Mouse (Mus musculus) kidney, adult 2 months (tissue): Measurements from ENCODE around the gene Wbp2. TPM values are rescaled to one million over a fixed set of nuclear protein-coding genes. Genes with fewer than 3 reads are reported as not detected.

Experiments used
- DNase-seq: peaks from one replicate; pipeline ENCODE4 v3.0.0; 2021
- H3K27ac ChIP-seq: fragments of 200-500 bp; 2 replicates; pipeline ENCODE4 v1.5.1; 2012; ENCODE audit warnings: low read depth, low read length, control low read depth, inconsistent platforms; ENCODE audit not compliant: insufficient read depth
- H3K27me3 ChIP-seq: fragments of 200-500 bp; replicated peaks from 2 replicates; pipeline ENCODE4 v1.6.1; 2012; ENCODE audit warnings: mild to moderate bottlenecking, moderate library complexity, low read length, inconsistent platforms; ENCODE audit not compliant: control insufficient read depth, insufficient read depth
- H3K36me3 ChIP-seq: fragments of 200-500 bp; 2 replicates; pipeline ENCODE4 v1.6.1; 2012; ENCODE audit warnings: mild to moderate bottlenecking, moderate library complexity, low read length, inconsistent platforms; ENCODE audit not compliant: control insufficient read depth, insufficient read depth
- H3K4me1 ChIP-seq: fragments of 200-500 bp; 2 replicates; pipeline ENCODE4 v1.6.1; 2011; ENCODE audit warnings: low read length; ENCODE audit not compliant: control insufficient read depth, insufficient read depth
- H3K4me3 ChIP-seq: fragments of 200-500 bp; 2 replicates; pipeline ENCODE4 v1.5.1; 2011; ENCODE audit warnings: mild to moderate bottlenecking, low read depth, low read length, control low read depth; ENCODE audit not compliant: insufficient read depth
- CTCF ChIP-seq: fragments of 200-500 bp; conservative IDR thresholded peaks from 2 replicates; pipeline ENCODE4 v1.5.1; 2011; ENCODE audit warnings: low read depth, mild to moderate bottlenecking, control low read depth, low read length, moderate library complexity, mixed read lengths; ENCODE audit not compliant: insufficient read depth, insufficient read length
- POLR2A ChIP-seq: fragments of 200-500 bp; IDR thresholded peaks from one replicate; pipeline ENCODE4 v1.6.1; 2011; ENCODE audit warnings: low read depth, low read length, control low read depth
- WGBS: fragments of 180-500 bp; shearing (Covaris S2); methylation state at CpG from one replicate; pipeline ENCODE4 v1.1.7; 2018; 5-methylcytosine and 5-hydroxymethylcytosine counted together
- polyA plus RNA-seq: library from polyadenylated mRNA; depleted of rRNA; stranded (reverse); fragments of >200 nt; gene quantifications from 2 replicates; pipeline ENCODE4 v1.2.3, GENCODE M21; 2012

Gene Wbp2
- polyA plus RNA-seq, 1 experiment, result 392 TPM

- TF ChIP-seq POLR2A (no peak), CTCF (no peak)
- no peaks in the 10 kb centered on the region for H3K27me3 ChIP-seq
- H3K4me1 ChIP-seq, result peaks cover 14% of the 10 kb centered on the region
- peak overlapping the region; percentile 98 for H3K27ac ChIP-seq
- 42% methylated on average over 11 of the region's 11 CpGs for WGBS
- DNase-seq, result peak; percentile 64
- no peaks in the 10 kb centered on the region for H3K36me3 ChIP-seq
- no peak overlapping the region for H3K4me3 ChIP-seq
Measured at GRCm38 (mm10) chr11:116088741-116089394, 2.1 kb upstream of the Wbp2 start.

- 47% methylated on average over 8 of the region's 8 CpGs for WGBS
- TF ChIP-seq POLR2A (no peak), CTCF (no peak)
- peak; percentile 86 for DNase-seq
- Histone ChIP-seq H3K4me3 (no peak overlapping the region), H3K27me3 (no peaks in the 10 kb centered on the region), H3K27ac (peak overlapping the region; percentile 98), H3K4me1 (peaks cover 11% of the 10 kb centered on the region), H3K36me3 (no peaks in the 10 kb centered on the region; the same call in 1 of the 2 replicates)
Measured at GRCm38 (mm10) chr11:116088188-116088587, 1.4 kb upstream of the Wbp2 start.

GRCm38 (mm10) chr11:116087194-116088130 lies 667 bp upstream of the Wbp2 start:
- TF ChIP-seq CTCF, result peak; percentile 90
- TF ChIP-seq POLR2A, result no peak
- Histone ChIP-seq H3K27ac (peak overlapping the region; percentile 98), H3K27me3 (no peaks in the 10 kb centered on the region), H3K4me3 (peak overlapping the region; percentile 49), H3K36me3 (peaks cover 2% of the 10 kb centered on the region), H3K4me1 (peaks cover 11% of the 10 kb centered on the region)
- 1% methylated on average over 31 of the region's 31 CpGs for WGBS
- peak; percentile 95 for DNase-seq

- peaks cover 11% of the 10 kb centered on the region for H3K4me1 ChIP-seq
- no peak overlapping the region for H3K27ac ChIP-seq
- no peak overlapping the region for H3K4me3 ChIP-seq
- TF ChIP-seq CTCF (no peak), POLR2A (no peak)
- DNase-seq, result no peak
- no peaks in the 10 kb centered on the region for H3K27me3 ChIP-seq
- 87% methylated on average over 6 of the region's 6 CpGs for WGBS
- H3K36me3 ChIP-seq, result peaks cover 7% of the 10 kb centered on the region
Measured at GRCm38 (mm10) chr11:116084166-116084565, 2.6 kb downstream of the Wbp2 start.

GRCm38 (mm10) chr11:116083096-116083672 lies 3.6 kb downstream of the Wbp2 start:
- Histone ChIP-seq H3K27me3 (no peaks in the 10 kb centered on the region), H3K4me1 (peaks cover 6% of the 10 kb centered on the region), H3K4me3 (no peak overlapping the region), H3K36me3 (peaks cover 7% of the 10 kb centered on the region), H3K27ac (no peak overlapping the region)
- no peak for TF ChIP-seq CTCF
- no peak for DNase-seq
- WGBS, result 76% methylated on average over 14 of the region's 14 CpGs

- Histone ChIP-seq H3K27me3 (no peaks in the 10 kb centered on the region), H3K36me3 (peaks cover 7% of the 10 kb centered on the region), H3K4me1 (peaks cover 8% of the 10 kb centered on the region), H3K27ac (no peak overlapping the region), H3K4me3 (no peak overlapping the region)
- DNase-seq, result peak; percentile 65
- WGBS, result 68% methylated on average over 6 of the region's 6 CpGs
- TF ChIP-seq POLR2A (no peak), CTCF (peak; percentile 71)
Measured at GRCm38 (mm10) chr11:116081081-116081480, 5.7 kb downstream of the Wbp2 start.

- 83% methylated on average over 10 of the region's 10 CpGs for WGBS
- TF ChIP-seq POLR2A (no peak), CTCF (no peak)
- Histone ChIP-seq H3K27me3 (no peaks in the 10 kb centered on the region), H3K27ac (no peak overlapping the region), H3K4me3 (no peak overlapping the region), H3K36me3 (peaks cover 7% of the 10 kb centered on the region), H3K4me1 (0 out of 2 replicates have a peak, but pooled peaks cover 3% of the 10 kb centered on the region)
- no peak for DNase-seq
Measured at GRCm38 (mm10) chr11:116079511-116079910, 7.3 kb downstream of the Wbp2 start.
